Mouse (Mus musculus): Measurements from ENCODE around the gene Slc3a1. TPM values are rescaled to one million over a fixed set of nuclear protein-coding genes. Genes with fewer than 3 reads are reported as not detected.

The Slc3a1 gene
- total RNA-seq (2021) = 0.38 and 1.3 TPM in 2 replicates
- long read RNA-seq, experiment 1, partial matches to known transcripts = 0 of 1 reads
- long read RNA-seq, experiment 1, other reads (novel, unspliced or antisense) = 1 of 1 reads
- long read RNA-seq, experiment 2, partial matches to known transcripts = 1 of 2 reads
- long read RNA-seq, experiment 2, other reads (novel, unspliced or antisense) = 1 of 2 reads

- DNase-seq = no peak
Observed at GRCm38 (mm10) chr17:85028093-85028739, at the start of gene Slc3a1. Gene Slc3a1 (plus strand): TSS chr17:85028376.

- DNase-seq = no peak
Observed at GRCm38 (mm10) chr17:84981721-84982120, 46.5 kb upstream of the Slc3a1 start.

GRCm38 (mm10) chr17:84982735-84983134 is 45.4 kb upstream of the Slc3a1 start:
- no peak for DNase-seq

- no peak for DNase-seq
Observed at GRCm38 (mm10) chr17:84986368-84986767, 41.8 kb upstream of the Slc3a1 start.

- no peak for DNase-seq
Observed at GRCm38 (mm10) chr17:84987834-84988410, 40.3 kb upstream of the Slc3a1 start.

GRCm38 (mm10) chr17:84988514-84988913 is 39.7 kb upstream of the Slc3a1 start:
- DNase-seq = no peak

- no peak for DNase-seq
Observed at GRCm38 (mm10) chr17:84995844-84996243, 32.3 kb upstream of the Slc3a1 start.

GRCm38 (mm10) chr17:84997639-84998038 is 30.5 kb upstream of the Slc3a1 start:
- no peak for DNase-seq

- DNase-seq = no peak
Observed at GRCm38 (mm10) chr17:84999636-85000035, 28.5 kb upstream of the Slc3a1 start.

GRCm38 (mm10) chr17:85013485-85013884 is 14.7 kb upstream of the Slc3a1 start:
- DNase-seq = no peak

- DNase-seq = no peak
Observed at GRCm38 (mm10) chr17:85014632-85015031, 13.5 kb upstream of the Slc3a1 start.

- no peak for DNase-seq
Observed at GRCm38 (mm10) chr17:85018344-85018743, 9.8 kb upstream of the Slc3a1 start.

GRCm38 (mm10) chr17:85018794-85019193 is 9.4 kb upstream of the Slc3a1 start:
- peak; percentile 57 for DNase-seq

GRCm38 (mm10) chr17:85020343-85020742 is 7.8 kb upstream of the Slc3a1 start:
- no peak for DNase-seq

- peak; percentile 63 for DNase-seq
Observed at GRCm38 (mm10) chr17:85023247-85024167, 4.7 kb upstream of the Slc3a1 start.

- no peak for DNase-seq
Observed at GRCm38 (mm10) chr17:85024237-85024636, 3.9 kb upstream of the Slc3a1 start.

- DNase-seq = no peak
Observed at GRCm38 (mm10) chr17:85025151-85025550, 3.0 kb upstream of the Slc3a1 start.

GRCm38 (mm10) chr17:85026436-85026835 is 1.7 kb upstream of the Slc3a1 start:
- DNase-seq = no peak

GRCm38 (mm10) chr17:85027247-85027646 is 929 bp upstream of the Slc3a1 start:
- no peak for DNase-seq

- DNase-seq = no peak
Observed at GRCm38 (mm10) chr17:85028797-85029196, 621 bp downstream of the Slc3a1 start.

- no peak for DNase-seq
Observed at GRCm38 (mm10) chr17:85030651-85031050, 2.5 kb downstream of the Slc3a1 start.

GRCm38 (mm10) chr17:85033087-85033486 is 4.9 kb downstream of the Slc3a1 start:
- no peak for DNase-seq

GRCm38 (mm10) chr17:85034068-85034467 is 5.9 kb downstream of the Slc3a1 start:
- peak; percentile 46 for DNase-seq
